Mouse (Mus musculus) small intestine, adult 2 months (tissue): ENCODE measurements around the gene Cd36. TPM values are rescaled to one million over a fixed set of nuclear protein-coding genes. Genes with fewer than 3 reads are reported as not detected.

Experiments used
- H3K27ac ChIP-seq: fragments of 200-500 bp; 2 replicates; pipeline ENCODE4 v1.5.1; 2012; ENCODE audit warnings: low read depth, low read length, control low read depth, inconsistent platforms; ENCODE audit not compliant: insufficient read depth
- H3K27me3 ChIP-seq: fragments of 200-500 bp; 2 replicates; pipeline ENCODE4 v1.6.1; 2012; ENCODE audit warnings: mild to moderate bottlenecking, moderate library complexity, low read length, inconsistent platforms; ENCODE audit not compliant: control insufficient read depth, insufficient read depth
- H3K36me3 ChIP-seq: fragments of 200-500 bp; 2 replicates; pipeline ENCODE4 v1.6.1; 2012; ENCODE audit warnings: mild to moderate bottlenecking, low read length, control low read depth, inconsistent platforms; ENCODE audit not compliant: control insufficient read depth, insufficient read depth
- H3K4me1 ChIP-seq: fragments of 200-500 bp; 2 replicates; pipeline ENCODE4 v1.6.1; 2012; ENCODE audit warnings: low read length, inconsistent platforms, mixed read lengths; ENCODE audit not compliant: control insufficient read depth, insufficient read depth, insufficient read length
- H3K4me3 ChIP-seq: fragments of 200-500 bp; 2 replicates; pipeline ENCODE4 v1.5.1; 2012; ENCODE audit warnings: low read depth, mild to moderate bottlenecking, control low read depth, inconsistent platforms, low read length, moderate library complexity
- CTCF ChIP-seq: fragments of 200-500 bp; IDR thresholded peaks from 2 replicates; pipeline ENCODE4 v1.5.1; 2012; ENCODE audit warnings: low read depth, mild to moderate bottlenecking, control low read depth, inconsistent platforms, low read length, moderate library complexity, mixed read lengths; ENCODE audit not compliant: insufficient replicate concordance, insufficient read length; ENCODE audit errors: extremely low read depth
- POLR2A ChIP-seq: fragments of 200-500 bp; IDR thresholded peaks from 2 replicates; pipeline ENCODE4 v1.6.1; 2012; ENCODE audit warnings: low read depth, mild to moderate bottlenecking, control low read depth, inconsistent platforms, low read length, moderate library complexity
- WGBS: fragments of 180-500 bp; shearing (Covaris S2); methylation state at CpG from one replicate; pipeline ENCODE4 v1.1.7; 2018; 5-methylcytosine and 5-hydroxymethylcytosine counted together
- polyA plus RNA-seq: library from polyadenylated mRNA; depleted of rRNA; stranded (reverse); fragments of >200 nt; gene quantifications from 2 replicates; pipeline ENCODE4 v1.2.3, GENCODE M21; 2012; rRNA removed

Gene Cd36
- polyA plus RNA-seq, 1 experiment: 2.2 TPM

DNA sequence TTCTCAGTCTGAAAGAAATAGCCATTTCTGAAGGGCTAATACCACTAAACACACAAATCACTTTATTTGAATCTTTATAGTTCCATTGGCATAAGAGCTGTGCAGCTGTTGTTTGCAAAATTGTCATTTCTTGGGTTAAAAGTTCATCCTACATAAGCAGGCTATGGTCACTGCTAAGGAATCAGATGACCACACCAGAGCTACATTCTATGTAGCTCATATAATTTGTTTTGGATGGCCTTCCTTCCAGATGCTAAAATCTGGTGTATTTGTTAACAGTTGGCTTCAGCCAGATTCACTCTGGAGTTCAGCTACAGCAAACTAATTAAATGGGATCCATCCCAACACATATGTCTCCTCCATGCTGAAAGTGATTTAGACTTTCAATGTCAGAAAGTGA lies 142.1 kb downstream of the Cd36 start:
- no peaks in the 10 kb centered on the region for H3K4me1 ChIP-seq
- no peak overlapping the region for H3K4me3 ChIP-seq
- H3K36me3 ChIP-seq: no peaks in the 10 kb centered on the region
- no peak overlapping the region for H3K27ac ChIP-seq
- TF ChIP-seq POLR2A (no peak), CTCF (no peak)
- H3K27me3 ChIP-seq: no peaks in the 10 kb centered on the region

DNA sequence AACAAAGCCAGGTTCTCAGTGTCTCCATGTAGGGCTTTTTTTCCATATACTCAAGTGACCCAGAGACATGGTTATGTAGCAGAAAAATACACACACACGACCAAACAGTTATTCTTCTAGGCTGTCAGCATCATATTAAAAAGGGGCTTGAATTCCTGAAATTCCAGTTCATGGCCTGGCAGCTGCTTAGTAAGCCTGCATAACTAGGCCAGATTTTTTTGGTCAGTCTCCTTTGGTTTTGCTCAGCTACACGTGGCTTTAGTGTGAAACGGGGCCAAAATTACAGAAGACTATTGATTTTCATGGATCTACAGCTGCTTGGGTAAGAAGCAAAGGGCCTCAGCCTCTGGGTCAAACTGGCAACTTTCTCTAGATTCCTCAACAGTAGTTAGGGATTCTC lies 148.8 kb downstream of the Cd36 start:
- 59% methylated on average over 3 of the region's 3 CpGs for WGBS

More for the DNA sequence above, 148.8 kb downstream of the Cd36 start:
- Histone ChIP-seq H3K36me3 (no peaks in the 10 kb centered on the region), H3K27ac (no peak overlapping the region), H3K4me3 (no peak overlapping the region), H3K4me1 (no peaks in the 10 kb centered on the region), H3K27me3 (no peaks in the 10 kb centered on the region)
- TF ChIP-seq CTCF: no peak
- no peak for TF ChIP-seq POLR2A

Other genes with a start within 250 kb of the Cd36 start
- not detected in 2 replicates for gene Gnat3, start 73.7 kb upstream of the Cd36 start, polyA plus RNA-seq